Mouse (Mus musculus) lung, postnatal 4 days (tissue): ENCODE results near the gene Ppp4r2.

Source experiments
- DNase-seq, 2 experiments: peaks; one replicate each; pipeline ENCODE4 v3.0.0; 2021

The Ppp4r2 gene

DNA sequence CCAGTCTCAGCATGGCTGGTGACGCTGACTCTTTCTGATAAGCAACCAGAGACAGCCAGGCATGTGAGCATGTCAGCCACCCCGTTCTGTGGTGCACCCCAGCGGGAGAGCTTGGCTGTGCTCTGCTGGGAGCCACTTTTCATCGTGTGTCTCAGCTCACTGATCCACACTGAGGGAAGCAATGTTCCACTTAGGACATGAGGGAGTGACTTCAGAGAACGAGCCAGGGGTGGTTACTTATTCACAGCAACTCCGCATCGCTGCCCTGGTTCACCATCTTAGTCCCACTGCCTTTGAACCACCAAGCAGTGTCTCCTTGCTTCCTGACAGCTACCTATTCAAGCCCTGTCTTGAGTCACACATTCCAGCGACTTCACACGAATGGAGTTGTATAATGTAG, 53.6 kb downstream of the Ppp4r2 start:
- DNase-seq = no peak

- no peak for DNase-seq
Measured at GRCm38 (mm10) chr6:100889340-100889739, 55.9 kb downstream of the Ppp4r2 start.

DNA sequence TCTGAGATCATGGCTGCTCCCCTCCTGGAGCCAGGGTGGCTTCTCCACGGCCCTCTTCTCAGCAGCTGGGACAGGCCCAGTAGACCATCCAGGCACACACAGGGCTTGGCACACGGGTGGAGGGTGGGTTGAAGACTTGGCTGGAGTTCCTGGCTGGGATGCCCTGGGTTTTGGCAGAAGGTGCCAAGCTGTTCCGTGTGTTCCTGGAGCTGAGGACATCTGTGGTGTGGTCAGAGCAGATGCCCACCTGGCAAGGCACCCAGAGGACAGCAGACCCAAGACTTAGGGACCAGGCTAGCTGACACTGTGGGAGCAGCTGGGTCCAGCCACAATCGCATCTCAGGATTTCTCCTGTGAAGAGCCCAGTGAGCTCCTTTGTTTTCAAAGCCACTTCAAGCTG, 59.1 kb downstream of the Ppp4r2 start:
- DNase-seq = no peak

DNA sequence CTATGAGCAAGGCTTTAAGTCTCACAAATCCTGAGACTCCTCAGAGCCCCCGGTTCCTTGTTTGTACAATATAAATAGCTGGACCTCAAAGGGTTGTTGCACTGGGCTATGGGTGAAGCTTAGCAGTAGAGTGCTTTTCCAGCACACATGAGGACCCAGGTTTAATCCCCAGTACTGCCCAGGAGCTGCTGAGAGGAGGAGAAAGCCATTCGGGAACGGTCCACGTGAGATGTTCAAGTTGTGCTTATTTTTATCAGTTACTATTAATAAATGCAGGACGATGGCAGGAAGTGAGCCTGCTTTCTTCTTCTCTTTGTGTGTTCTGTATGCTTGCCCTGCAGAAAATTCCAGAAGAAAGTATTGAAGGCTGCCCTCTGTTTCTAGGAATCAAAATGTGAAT, 59.7 kb downstream of the Ppp4r2 start:
- DNase-seq = no peak

DNA sequence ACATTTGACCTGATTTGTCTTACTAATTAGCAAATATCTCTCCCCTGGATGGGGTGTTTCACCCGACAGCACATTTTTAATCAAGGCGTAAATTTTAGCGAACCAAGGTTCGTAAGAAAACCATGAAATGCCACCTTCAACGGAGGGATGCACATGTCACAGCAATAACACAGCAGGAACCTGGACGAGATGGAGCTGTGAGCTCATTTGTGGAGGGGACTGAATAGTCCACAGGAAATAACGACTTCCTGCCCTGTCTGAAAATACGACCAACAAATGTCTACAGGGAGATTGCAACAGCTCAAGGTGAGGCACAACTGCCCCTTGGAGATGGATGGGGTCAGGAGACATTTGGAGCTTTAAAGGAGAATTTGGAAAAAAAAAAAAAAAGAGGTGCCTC, 61.8 kb downstream of the Ppp4r2 start:
- no peak for DNase-seq

DNA sequence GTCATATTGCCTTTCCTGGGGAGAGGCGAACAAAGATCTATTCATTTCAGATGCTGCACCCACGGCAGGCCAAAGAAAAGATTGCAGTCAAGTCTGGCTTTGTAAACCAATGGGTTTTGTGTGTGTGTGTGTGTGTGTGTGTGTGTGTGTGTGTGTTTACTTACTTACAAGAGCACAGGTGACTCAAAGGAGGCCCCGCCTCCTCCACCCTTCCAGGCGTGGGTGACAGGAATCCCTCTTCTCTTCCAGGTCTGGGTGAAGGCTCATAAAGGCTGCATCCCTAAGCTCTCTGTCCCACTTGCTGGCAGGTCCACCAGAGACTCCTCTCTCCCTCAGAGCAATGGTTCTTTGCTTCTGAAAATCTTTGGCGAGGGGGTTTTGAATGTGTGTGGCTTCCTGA, 63.5 kb downstream of the Ppp4r2 start:
- DNase-seq = no peak

GRCm38 (mm10) chr6:100904463-100904862, 71.0 kb downstream of the Ppp4r2 start:
- no peak for DNase-seq

DNA sequence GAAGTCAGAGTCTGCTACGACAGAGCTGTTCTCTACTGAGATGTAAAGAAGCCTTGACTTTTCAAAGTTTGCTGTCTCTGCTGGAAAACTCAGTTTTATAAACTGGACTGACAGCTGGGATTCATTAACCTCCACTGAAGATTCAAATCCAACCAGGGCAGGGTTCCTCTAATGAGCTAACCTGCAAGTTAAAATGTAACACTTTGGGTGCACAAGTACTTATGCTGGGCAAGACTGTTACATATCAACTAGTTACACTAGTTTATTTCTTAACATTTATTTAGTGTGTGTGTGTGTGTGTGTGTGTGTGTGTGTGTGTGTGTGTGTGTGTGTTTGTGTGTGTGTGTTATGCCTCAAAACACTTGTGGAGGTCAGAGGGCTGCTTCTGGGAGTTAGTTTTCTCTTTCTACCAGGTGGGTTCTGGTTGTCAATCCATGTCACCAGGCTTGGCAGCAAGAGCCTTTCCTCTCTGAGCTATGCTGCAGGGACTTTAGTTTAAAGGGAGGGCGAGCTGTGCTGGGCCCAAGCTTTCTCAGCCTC, 76.8 kb downstream of the Ppp4r2 start:
- DNase-seq = no peak
